Mouse (Mus musculus) CH12.LX (cell line): ENCODE measurements around the gene Rabl3. TPM values are rescaled to one million over a fixed set of nuclear protein-coding genes. Genes with fewer than 3 reads are reported as not detected.

ENCODE experiments used
- DNase-seq: peaks from one replicate; pipeline ENCODE4 v3.0.0-alpha.2; 2013; ENCODE audit errors: extremely low read depth
- H3K27ac ChIP-seq: 2 replicates; pipeline ENCODE4 v1.5.1; 2012; ENCODE audit warnings: low read depth, mild to moderate bottlenecking, control low read depth, moderate library complexity; ENCODE audit not compliant: insufficient read depth
- H3K27me3 ChIP-seq: replicated peaks from 2 replicates; pipeline ENCODE3; 2012; ENCODE audit warnings: inconsistent platforms
- H3K36me3 ChIP-seq, 2 experiments: replicated peaks in 1 of 2; 2 replicates each; pipeline versions ENCODE3 to v1.6.1; 2012; ENCODE audit warnings: inconsistent platforms in 1 of 2, low read length in 1 of 2, mild to moderate bottlenecking in 1 of 2, mixed read lengths in 1 of 2, moderate library complexity in 1 of 2; ENCODE audit not compliant: control insufficient read depth in 1 of 2, insufficient read depth in 1 of 2
- H3K4me1 ChIP-seq, 2 experiments: 2 replicates each; pipeline ENCODE4 v1.6.1; 2012; ENCODE audit warnings: inconsistent platforms in 1 of 2, moderate library complexity in 1 of 2; ENCODE audit not compliant: insufficient read depth in 2 of 2, control insufficient read depth in 1 of 2
- H3K4me2 ChIP-seq: 2 replicates; pipeline ENCODE4 v1.6.1; 2012; ENCODE audit warnings: low read depth, mild to moderate bottlenecking, control low read depth; ENCODE audit not compliant: poor library complexity, insufficient read depth, severe bottlenecking
- H3K4me3 ChIP-seq, 3 experiments: fragments of 150-350 bp in 1 of 3; sonication (generic) in 1 of 3; replicated peaks in 1 of 3; 2 replicates each; pipeline versions ENCODE3 to v1.5.1; 2011 to 2012; ENCODE audit warnings: low read depth in 2 of 3, low read length in 2 of 3, mild to moderate bottlenecking in 2 of 3, moderate library complexity in 2 of 3, control low read depth in 1 of 3, improper control_type of control experiment in 1 of 3, inconsistent platforms in 1 of 3, mixed read lengths in 1 of 3; ENCODE audit not compliant: poor library complexity in 1 of 3
- H3K79me2 ChIP-seq: replicated peaks from 2 replicates; pipeline ENCODE4 v1.6.1; 2012; ENCODE audit warnings: mild to moderate bottlenecking, moderate library complexity; ENCODE audit not compliant: control insufficient read depth, poor library complexity, insufficient read depth, severe bottlenecking; ENCODE audit errors: extremely low read depth
- H3K9ac ChIP-seq: 2 replicates; pipeline ENCODE4 v1.6.1; 2012; ENCODE audit warnings: low read depth, mild to moderate bottlenecking, control low read depth, moderate library complexity; ENCODE audit not compliant: insufficient read depth
- H3K9me3 ChIP-seq: replicated peaks from 2 replicates; pipeline ENCODE3; 2012; ENCODE audit warnings: low read length, inconsistent platforms, mixed read lengths
- BHLHE40 ChIP-seq: IDR thresholded peaks from 2 replicates; pipeline ENCODE4 v1.6.1; 2011; ENCODE audit warnings: mild to moderate bottlenecking, low read depth, low read length, improper control_type of control experiment
- CHD1 ChIP-seq: IDR thresholded peaks from 2 replicates; pipeline ENCODE4 v1.6.1; 2012; ENCODE audit warnings: low read depth, low read length, improper control_type of control experiment, inconsistent platforms
- CHD2 ChIP-seq: IDR thresholded peaks from 2 replicates; pipeline ENCODE4 v1.6.1; 2011; ENCODE audit warnings: low read length, improper control_type of control experiment
- CTCF ChIP-seq, 2 experiments: IDR thresholded peaks in 1 of 2; conservative IDR thresholded peaks in 1 of 2; 2 replicates each; pipeline ENCODE4 v1.5.1; 2011 to 2012; ENCODE audit warnings: low read depth in 2 of 2, low read length in 2 of 2, improper control_type of control experiment in 1 of 2, inconsistent platforms in 1 of 2, mild to moderate bottlenecking in 1 of 2, moderate library complexity in 1 of 2
- ELF1 ChIP-seq: IDR thresholded peaks from 2 replicates; pipeline ENCODE4 v1.6.1; 2014; ENCODE audit warnings: low read depth, mild to moderate bottlenecking, inconsistent platforms, low read length, improper control_type of control experiment
- JUN ChIP-seq: IDR thresholded peaks from 2 replicates; pipeline ENCODE4 v1.6.1; 2011; ENCODE audit warnings: low read depth, mild to moderate bottlenecking, low read length, improper control_type of control experiment, moderate library complexity; ENCODE audit not compliant: insufficient read depth
- MEF2A ChIP-seq: IDR thresholded peaks from 2 replicates; pipeline ENCODE4 v1.6.1; 2014; ENCODE audit warnings: low read depth, mild to moderate bottlenecking, inconsistent platforms, low read length, improper control_type of control experiment, borderline replicate concordance
- MXI1 ChIP-seq: IDR thresholded peaks from 2 replicates; pipeline ENCODE4 v1.6.1; 2011; ENCODE audit warnings: mild to moderate bottlenecking, low read depth, low read length, improper control_type of control experiment
- PAX5 ChIP-seq: IDR thresholded peaks from 2 replicates; pipeline ENCODE4 v1.6.1; 2012; ENCODE audit warnings: low read length, inconsistent platforms, mixed read lengths
- POLR2A ChIP-seq: IDR thresholded peaks from 2 replicates; pipeline ENCODE4 v1.6.1; 2011; ENCODE audit warnings: low read depth, mild to moderate bottlenecking, improper control_type of control experiment, low read length
- RAD21 ChIP-seq: IDR thresholded peaks from 2 replicates; pipeline ENCODE4 v1.6.1; 2011; ENCODE audit warnings: low read depth, mild to moderate bottlenecking, low read length, improper control_type of control experiment, moderate library complexity
- SIN3A ChIP-seq: IDR thresholded peaks from 2 replicates; pipeline ENCODE4 v1.6.1; 2012; ENCODE audit warnings: low read length, improper control_type of control experiment, inconsistent platforms
- SMC3 ChIP-seq: IDR thresholded peaks from 2 replicates; pipeline ENCODE4 v1.6.1; 2011; ENCODE audit warnings: low read depth, low read length, improper control_type of control experiment
- UBTF ChIP-seq: IDR thresholded peaks from 2 replicates; pipeline ENCODE4 v1.6.1; 2012; ENCODE audit warnings: low read depth, mild to moderate bottlenecking, inconsistent platforms, low read length, improper control_type of control experiment, moderate library complexity
- ZC3H11A ChIP-seq: IDR thresholded peaks from 2 replicates; pipeline ENCODE4 v1.6.1; 2012; ENCODE audit warnings: low read depth, mild to moderate bottlenecking, inconsistent platforms, low read length, improper control_type of control experiment
- ZKSCAN1 ChIP-seq: IDR thresholded peaks from 2 replicates; pipeline ENCODE4 v1.6.1; 2012; ENCODE audit warnings: low read depth, inconsistent platforms, low read length, improper control_type of control experiment, borderline replicate concordance
- ZNF384 ChIP-seq: IDR thresholded peaks from 2 replicates; pipeline ENCODE4 v1.6.1; 2012; ENCODE audit warnings: low read depth, low read length, improper control_type of control experiment, inconsistent platforms
- dilution Hi-C: fragments of 300-500 bp; cut with MboI; formaldehyde crosslinking; loops from 2 replicates; pipeline ENCODE4 v1.14.3; 2020; ENCODE audit warnings: low sequenced_read_pairs; ENCODE audit not compliant: extremely low pct_unique_long_range_greater_than_20kb, extremely low pct_ligation_motif_present
- in situ Hi-C: fragments of 300-500 bp; cut with MboI; formaldehyde crosslinking; loops from 3 replicates; pipeline ENCODE4 v1.14.3; 2019; ENCODE audit warnings: low sequenced_read_pairs, low pct_ligation_motif_present, low pct_unique_long_range_greater_than_20kb, mixed read lengths
- polyA plus RNA-seq: library from polyadenylated mRNA; unstranded; fragments of >175 nt; gene quantifications from 2 replicates; pipeline ENCODE4 v1.2.1, GENCODE M21; 2012; ENCODE audit warnings: low read depth; ENCODE audit not compliant: insufficient read length
- total RNA-seq, 2 experiments: library from RNA; depleted of rRNA; stranded (reverse); fragments of 300-350 nt in 1 of 2; fragments of >200 nt in 1 of 2; gene quantifications; 2 replicates each; pipeline ENCODE4 v1.2.3; 2012 to 2014

Rabl3 gene
- total and polyA plus RNA-seq, 3 experiments: 12.3 to 36.8 (median 19.8) TPM

- DNase-seq: peak; percentile 14
- no peaks in the 10 kb centered on the region for H3K27me3 ChIP-seq
- H3K36me3 ChIP-seq: peaks cover 22 to 49% of the 10 kb centered on the region in 2 experiments
- peaks cover 0 to 3% of the 10 kb centered on the region in 2 experiments; a peak in 1 of 4 replicates for H3K4me1 ChIP-seq
- dilution Hi-C loops: no loop called here
- in situ Hi-C loops: no loop called here
- H3K9me3 ChIP-seq: peaks cover 6% of the 10 kb centered on the region
- no peak for TF ChIP-seq ZKSCAN1
- TF ChIP-seq UBTF: no peak
- TF ChIP-seq RAD21: peak; percentile 3
- peak; percentile 11; the same call in 1 of the 2 replicates for TF ChIP-seq SMC3
- TF ChIP-seq CTCF (conservative IDR thresholded peaks at IDR 0.05 in 1 of 2, IDR thresholded peaks at IDR 0.05 in 1 of 2; ENCODE audit: low read depth in 2 of 2, low read length in 2 of 2): peak; percentile 9 to 38; a peak in 2 of 4 replicates
- no peaks in the 10 kb centered on the region for H3K79me2 ChIP-seq
- no peak overlapping the region for H3K4me2 ChIP-seq
- H3K27ac ChIP-seq: no peak overlapping the region
- no peak overlapping the region for H3K4me3 ChIP-seq
- no peak overlapping the region for H3K9ac ChIP-seq
These were observed 33.4 kb downstream of the Rabl3 start for GRCm38 (mm10) chr16:37573061-37573460.

- peaks cover 6% of the 10 kb centered on the region for H3K9me3 ChIP-seq
- TF ChIP-seq ZNF384 (peak; percentile 80), POLR2A (no peak)
- H3K79me2 ChIP-seq: no peaks in the 10 kb centered on the region
- H3K4me2 ChIP-seq: no peak overlapping the region
- in situ Hi-C loops: no loop called here
- peaks cover 0 to 3% of the 10 kb centered on the region in 2 experiments; a peak in 1 of 4 replicates for H3K4me1 ChIP-seq
- dilution Hi-C loops: no loop called here
- no peak overlapping the region for H3K4me3 ChIP-seq
- no peaks in the 10 kb centered on the region for H3K27me3 ChIP-seq
- H3K27ac ChIP-seq: no peak overlapping the region
- DNase-seq: no peak
- no peak overlapping the region for H3K9ac ChIP-seq
- peaks cover 8 to 30% of the 10 kb centered on the region in 2 experiments for H3K36me3 ChIP-seq
These were observed 35.6 kb downstream of the Rabl3 start for GRCm38 (mm10) chr16:37575325-37575724.

- no peak for DNase-seq
- Histone ChIP-seq H3K4me3 (no peak overlapping the region), H3K36me3 (peaks cover 0 to under 1% of the 10 kb centered on the region in 2 experiments), H3K27me3 (no peaks in the 10 kb centered on the region), H3K9ac (no peak overlapping the region), H3K79me2 (no peaks in the 10 kb centered on the region), H3K4me2 (no peak overlapping the region), H3K9me3 (no peaks in the 10 kb centered on the region), H3K4me1 (peaks cover 0 to 3% of the 10 kb centered on the region in 2 experiments; a peak in 1 of 4 replicates), H3K27ac (no peak overlapping the region)
- TF ChIP-seq ZC3H11A: no peak
- TF ChIP-seq MEF2A: no peak
- TF ChIP-seq MXI1: no peak
- TF ChIP-seq CHD2: no peak
- TF ChIP-seq ELF1: no peak
- TF ChIP-seq PAX5: no peak
- no peak for TF ChIP-seq POLR2A
- no peak for TF ChIP-seq CTCF (conservative IDR thresholded peaks at IDR 0.05 in 1 of 2, IDR thresholded peaks at IDR 0.05 in 1 of 2; ENCODE audit: low read depth in 2 of 2, low read length in 2 of 2)
- no peak for TF ChIP-seq UBTF
- TF ChIP-seq JUN: no peak
- TF ChIP-seq CHD1: no peak
- TF ChIP-seq ZNF384: no peak
- no peak for TF ChIP-seq SIN3A
- TF ChIP-seq BHLHE40: no peak
- in situ Hi-C loops: no loop called here
- dilution Hi-C loops: no loop called here
These were observed 39.9 kb downstream of the Rabl3 start for GRCm38 (mm10) chr16:37579591-37579990.
